Mouse (Mus musculus): ENCODE data around the gene Ippk.

Ippk gene

DNA sequence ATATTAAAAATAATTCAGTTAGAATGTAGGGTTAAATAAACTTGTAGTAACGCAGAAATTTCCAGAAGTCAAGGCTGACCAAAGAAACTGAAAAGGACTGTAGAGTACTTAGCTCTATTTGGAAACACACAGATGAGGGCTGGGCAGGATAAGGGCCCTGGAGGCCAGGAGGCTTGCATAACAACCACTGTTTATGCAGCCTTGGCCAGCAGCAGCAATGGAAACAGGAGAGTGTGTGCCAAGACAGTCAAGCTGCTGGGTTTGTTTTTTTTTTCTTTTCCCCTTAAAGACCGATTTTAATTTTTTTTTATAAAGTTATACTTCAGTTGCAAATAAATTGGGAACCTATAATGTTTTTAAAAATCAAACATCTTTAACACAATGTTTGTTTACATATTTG lies 59.0 kb downstream of the Ippk start:
- no peak for DNase-seq (ENCODE audit: low spot score)

DNA sequence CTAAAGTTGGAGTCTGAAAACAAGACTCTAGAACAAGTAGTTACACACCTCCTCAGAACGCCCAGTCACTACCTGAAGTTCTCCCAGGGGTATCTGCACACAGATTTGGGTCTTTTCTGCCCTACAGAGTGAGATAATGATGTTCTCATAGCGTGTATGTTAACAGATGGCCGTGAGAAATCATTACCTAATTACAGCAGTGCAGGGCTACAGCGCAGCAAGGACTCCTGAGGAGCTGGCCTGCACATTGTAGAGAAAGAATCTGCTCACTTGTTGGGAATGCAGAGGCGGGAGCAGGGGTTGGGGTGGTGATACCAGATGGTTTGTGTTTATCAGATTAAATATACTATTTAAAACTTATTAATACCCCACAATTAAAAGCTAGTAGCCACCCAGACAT lies 59.5 kb downstream of the Ippk start:
- DNase-seq (ENCODE audit: low spot score) = peak; percentile 25

DNA sequence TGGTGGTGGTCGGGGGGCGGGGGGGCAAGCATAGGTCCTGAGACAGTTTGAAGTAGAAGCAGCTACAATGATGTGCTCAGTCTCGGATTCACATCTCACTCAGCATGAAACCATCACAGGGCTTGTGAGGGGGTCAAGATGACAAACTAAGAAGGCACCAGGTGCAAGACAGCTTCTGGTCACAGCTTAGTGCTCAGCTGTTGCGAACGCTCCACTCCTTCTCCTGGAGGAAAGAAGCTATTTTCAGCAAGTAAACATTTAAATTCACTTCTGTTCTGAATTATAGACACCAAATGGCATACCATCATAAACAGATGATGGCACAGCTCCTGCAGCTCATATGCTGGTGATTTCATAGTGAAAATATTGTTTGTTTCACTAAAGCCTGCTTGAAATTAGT lies 64.3 kb downstream of the Ippk start:
- DNase-seq (ENCODE audit: low spot score) = no peak

DNA sequence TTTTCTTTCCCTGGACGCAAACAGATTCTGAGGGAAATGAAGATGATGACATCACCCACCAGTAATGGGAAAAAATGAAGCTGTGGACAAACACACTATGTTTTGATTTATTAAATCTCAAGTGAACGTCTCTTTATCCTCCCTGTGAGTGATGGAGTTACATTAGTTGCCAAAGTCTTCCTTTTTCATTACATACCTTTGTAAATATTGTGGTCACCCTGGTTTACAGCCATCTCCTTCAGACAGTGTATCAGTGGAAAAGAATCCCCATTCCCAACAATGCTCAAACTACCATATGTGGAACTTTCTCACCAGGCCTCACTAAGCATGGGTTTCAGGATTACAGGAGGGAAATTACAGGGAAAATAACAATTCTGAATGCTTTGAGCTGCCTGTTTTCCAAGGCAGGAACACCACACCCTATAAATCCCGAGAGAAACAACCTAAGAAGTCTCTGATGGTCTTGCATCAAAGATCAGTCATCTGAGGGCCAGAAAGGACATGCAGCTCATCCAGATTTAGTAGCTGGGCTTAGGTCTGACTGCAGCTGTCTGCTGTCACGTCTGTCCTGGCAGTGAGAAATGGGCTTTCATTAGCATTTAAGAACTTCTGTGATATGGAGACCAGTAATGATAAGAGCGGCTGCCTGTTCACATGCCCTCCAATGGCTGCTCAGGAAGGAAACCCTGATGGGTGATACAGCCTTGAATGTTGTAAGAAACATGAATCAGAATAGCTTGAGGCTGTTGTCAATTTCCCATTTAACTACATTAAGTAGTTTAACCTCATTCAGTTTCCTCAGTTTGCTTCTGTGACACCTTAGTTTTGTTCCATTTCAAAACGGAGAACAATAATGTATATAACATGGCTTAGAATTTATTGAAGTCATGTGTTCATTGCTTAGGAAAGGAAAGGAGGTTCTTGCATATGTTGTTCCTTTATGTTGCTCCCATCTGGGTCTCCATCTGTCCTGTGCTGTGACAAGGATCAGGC lies 71.6 kb downstream of the Ippk start, which contains the start of gene Tes3-ps:
Tes3-ps (plus strand) TSS at position 943 of the 993 bp plus-strand sequence.
- no peak for DNase-seq (ENCODE audit: low spot score)

DNA sequence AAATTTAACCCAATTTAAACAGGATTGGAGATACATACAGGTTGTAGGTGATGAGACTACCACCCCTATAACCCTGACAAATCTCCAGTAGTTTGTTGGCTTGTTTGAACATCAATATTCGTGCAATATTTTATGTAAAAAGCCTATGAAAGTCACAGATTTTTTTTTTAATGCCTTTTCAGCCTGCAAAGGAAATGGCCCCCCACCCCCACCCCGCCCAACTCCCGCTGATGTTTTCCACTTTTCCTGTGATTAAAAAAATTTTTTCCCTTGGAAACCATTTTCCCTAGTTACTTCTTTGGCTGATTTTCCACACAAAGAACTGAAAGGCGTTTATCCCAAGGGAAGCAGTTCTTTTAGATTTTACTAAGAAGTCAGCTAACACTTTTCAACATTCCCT lies 83.5 kb downstream of the Ippk start, which contains the start of gene Ecm2:
Ecm2 (plus strand) TSS at position 301 of the 400 bp plus-strand sequence.
- no peak for DNase-seq (ENCODE audit: low spot score)

DNA sequence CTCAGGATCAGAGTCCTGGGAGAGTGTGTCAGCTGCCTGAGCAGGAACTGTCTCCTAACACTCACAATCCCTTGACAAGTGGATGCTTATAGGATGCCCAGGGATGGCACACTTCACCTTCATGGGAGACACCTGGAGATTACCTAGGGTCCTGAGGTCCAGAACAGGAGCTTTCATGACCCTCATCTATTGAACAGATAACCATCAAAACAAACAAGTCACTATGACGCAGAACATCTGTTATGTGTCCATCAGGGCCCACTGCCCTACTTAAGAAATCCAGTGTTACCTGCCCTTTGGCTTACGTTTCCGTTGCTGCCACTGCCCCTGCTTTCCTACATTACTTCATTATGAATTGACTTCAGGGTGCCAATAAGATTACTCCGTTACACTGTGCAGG lies 84.7 kb downstream of the Ippk start:
- no peak for DNase-seq (ENCODE audit: low spot score)

DNA sequence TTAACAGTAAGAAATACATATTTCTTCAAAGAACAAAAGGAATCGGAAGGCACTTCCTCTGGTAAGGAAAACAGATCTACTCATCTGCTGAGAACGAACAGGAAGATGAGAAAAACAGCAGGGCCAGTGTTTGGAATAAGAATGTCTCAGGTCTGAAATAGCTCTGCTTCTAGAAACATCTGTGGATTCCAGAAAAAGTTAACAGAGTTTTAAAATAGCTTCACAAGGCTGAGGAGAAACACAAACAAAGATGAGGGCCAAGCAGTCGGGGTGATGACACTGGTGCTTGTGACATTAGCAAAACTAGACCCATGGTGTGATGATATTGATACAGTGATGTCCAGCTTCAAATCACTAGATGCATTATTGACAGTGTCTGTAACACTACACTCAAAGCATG lies 86.1 kb downstream of the Ippk start:
- no peak for DNase-seq (ENCODE audit: low spot score)

Measured in retina, embryonic 14.5 days (tissue).